Mouse (Mus musculus): ENCODE results near the gene Pak6. TPM values are rescaled to one million over a fixed set of nuclear protein-coding genes. Genes with fewer than 3 reads are reported as not detected.

Pak6 gene
- polyA plus RNA-seq, 1 experiment from 2014 or later: 1.5 TPM

- Histone ChIP-seq H3K4me1 (replicated peaks; ENCODE audit: control insufficient read depth, insufficient read depth, low read length) (no peaks in the 10 kb centered on the region), H3K36me3 (ENCODE audit: control insufficient read depth, insufficient read depth, low read length) (no peaks in the 10 kb centered on the region), H3K9me3 (ENCODE audit: control insufficient read depth, low read length) (no peaks in the 10 kb centered on the region), H3K27ac (ENCODE audit: low read depth, low read length) (no peak overlapping the region), H3K9ac (ENCODE audit: low read depth, low read length) (no peak overlapping the region), H3K4me2 (replicated peaks; ENCODE audit: low read depth, low read length) (no peak overlapping the region), H3K27me3 (ENCODE audit: control insufficient read depth, insufficient read depth, low read length) (peaks cover 19% of the 10 kb centered on the region), H3K4me3 (ENCODE audit: low read depth, low read length) (no peak overlapping the region)
- ATAC-seq (ENCODE audit: low FRiP score): no peak
- no peak for DNase-seq (ENCODE audit: low spot score)
- WGBS: 48% methylated on average over 8 of the region's 8 CpGs
Measured at GRCm38 (mm10) chr2:118682544-118683260, 19.6 kb downstream of the Pak6 start.

GRCm38 (mm10) chr2:118685088-118685487 is 22.0 kb downstream of the Pak6 start:
- ATAC-seq (ENCODE audit: low FRiP score) (no peak), DNase-seq (ENCODE audit: low spot score) (no peak)
- Histone ChIP-seq H3K4me2 (replicated peaks; ENCODE audit: low read depth, low read length) (no peak overlapping the region), H3K9me3 (ENCODE audit: control insufficient read depth, low read length) (no peaks in the 10 kb centered on the region), H3K4me1 (replicated peaks; ENCODE audit: control insufficient read depth, insufficient read depth, low read length) (no peaks in the 10 kb centered on the region), H3K9ac (ENCODE audit: low read depth, low read length) (no peak overlapping the region), H3K4me3 (ENCODE audit: low read depth, low read length) (no peak overlapping the region), H3K36me3 (ENCODE audit: control insufficient read depth, insufficient read depth, low read length) (no peaks in the 10 kb centered on the region), H3K27me3 (ENCODE audit: control insufficient read depth, insufficient read depth, low read length) (peaks cover 3% of the 10 kb centered on the region; the same call in 1 of the 2 replicates), H3K27ac (ENCODE audit: low read depth, low read length) (no peak overlapping the region)
- 88% methylated on average over 4 of the region's 4 CpGs for WGBS

GRCm38 (mm10) chr2:118686693-118687092 is 23.6 kb downstream of the Pak6 start:
- no peaks in the 10 kb centered on the region for H3K9me3 ChIP-seq (ENCODE audit: control insufficient read depth, low read length)
- no peak for ATAC-seq (ENCODE audit: low FRiP score)
- no peaks in the 10 kb centered on the region for H3K4me1 ChIP-seq (replicated peaks; ENCODE audit: control insufficient read depth, insufficient read depth, low read length)
- H3K4me3 ChIP-seq (ENCODE audit: low read depth, low read length): no peak overlapping the region
- H3K27me3 ChIP-seq (ENCODE audit: control insufficient read depth, insufficient read depth, low read length): peaks cover 3% of the 10 kb centered on the region; the same call in 1 of the 2 replicates
- DNase-seq (ENCODE audit: low spot score): no peak
- 74% methylated on average over 8 of the region's 8 CpGs for WGBS
- no peak overlapping the region for H3K9ac ChIP-seq (ENCODE audit: low read depth, low read length)
- no peak overlapping the region for H3K27ac ChIP-seq (ENCODE audit: low read depth, low read length)
- H3K36me3 ChIP-seq (ENCODE audit: control insufficient read depth, insufficient read depth, low read length): no peaks in the 10 kb centered on the region
- H3K4me2 ChIP-seq (replicated peaks; ENCODE audit: low read depth, low read length): no peak overlapping the region

GRCm38 (mm10) chr2:118687791-118688190 is 24.7 kb downstream of the Pak6 start:
- H3K9ac ChIP-seq (ENCODE audit: low read depth, low read length): no peak overlapping the region
- H3K4me2 ChIP-seq (replicated peaks; ENCODE audit: low read depth, low read length): no peak overlapping the region
- H3K36me3 ChIP-seq (ENCODE audit: control insufficient read depth, insufficient read depth, low read length): no peaks in the 10 kb centered on the region
- DNase-seq (ENCODE audit: low spot score) (no peak), ATAC-seq (ENCODE audit: low FRiP score) (no peak)
- H3K27me3 ChIP-seq (ENCODE audit: control insufficient read depth, insufficient read depth, low read length): peaks cover 3% of the 10 kb centered on the region; the same call in 1 of the 2 replicates
- no peak overlapping the region for H3K4me3 ChIP-seq (ENCODE audit: low read depth, low read length)
- no peaks in the 10 kb centered on the region for H3K9me3 ChIP-seq (ENCODE audit: control insufficient read depth, low read length)
- WGBS: 97% methylated on average over 3 of the region's 3 CpGs
- H3K4me1 ChIP-seq (replicated peaks; ENCODE audit: control insufficient read depth, insufficient read depth, low read length): no peaks in the 10 kb centered on the region
- H3K27ac ChIP-seq (ENCODE audit: low read depth, low read length): no peak overlapping the region

- no peak for DNase-seq (ENCODE audit: low spot score)
- Histone ChIP-seq H3K27ac (ENCODE audit: low read depth, low read length) (no peak overlapping the region), H3K36me3 (ENCODE audit: control insufficient read depth, insufficient read depth, low read length) (no peaks in the 10 kb centered on the region), H3K27me3 (ENCODE audit: control insufficient read depth, insufficient read depth, low read length) (peaks cover 3% of the 10 kb centered on the region; the same call in 1 of the 2 replicates), H3K4me2 (replicated peaks; ENCODE audit: low read depth, low read length) (no peak overlapping the region), H3K9ac (ENCODE audit: low read depth, low read length) (no peak overlapping the region), H3K4me1 (replicated peaks; ENCODE audit: control insufficient read depth, insufficient read depth, low read length) (no peaks in the 10 kb centered on the region), H3K9me3 (ENCODE audit: control insufficient read depth, low read length) (no peaks in the 10 kb centered on the region), H3K4me3 (ENCODE audit: low read depth, low read length) (no peak overlapping the region)
- no peak for ATAC-seq (ENCODE audit: low FRiP score)
- 84% methylated on average over 10 of the region's 10 CpGs for WGBS
Measured at GRCm38 (mm10) chr2:118689875-118690274, 26.8 kb downstream of the Pak6 start.

GRCm38 (mm10) chr2:118693370-118693966 is 30.4 kb downstream of the Pak6 start:
- Histone ChIP-seq H3K36me3 (ENCODE audit: control insufficient read depth, insufficient read depth, low read length) (no peaks in the 10 kb centered on the region), H3K4me2 (replicated peaks; ENCODE audit: low read depth, low read length) (no peak overlapping the region), H3K4me1 (replicated peaks; ENCODE audit: control insufficient read depth, insufficient read depth, low read length) (no peaks in the 10 kb centered on the region), H3K9ac (ENCODE audit: low read depth, low read length) (no peak overlapping the region), H3K27ac (ENCODE audit: low read depth, low read length) (no peak overlapping the region), H3K27me3 (ENCODE audit: control insufficient read depth, insufficient read depth, low read length) (peaks cover 15% of the 10 kb centered on the region), H3K4me3 (ENCODE audit: low read depth, low read length) (no peak overlapping the region), H3K9me3 (ENCODE audit: control insufficient read depth, low read length) (no peaks in the 10 kb centered on the region)
- ATAC-seq (ENCODE audit: low FRiP score) (no peak), DNase-seq (ENCODE audit: low spot score) (no peak)
- 85% methylated on average over 19 of the region's 19 CpGs for WGBS

- Histone ChIP-seq H3K4me1 (replicated peaks; ENCODE audit: control insufficient read depth, insufficient read depth, low read length) (peaks cover 5% of the 10 kb centered on the region), H3K27me3 (ENCODE audit: control insufficient read depth, insufficient read depth, low read length) (peaks cover 30% of the 10 kb centered on the region), H3K9ac (ENCODE audit: low read depth, low read length) (no peak overlapping the region), H3K9me3 (ENCODE audit: control insufficient read depth, low read length) (no peaks in the 10 kb centered on the region), H3K27ac (ENCODE audit: low read depth, low read length) (no peak overlapping the region), H3K4me3 (ENCODE audit: low read depth, low read length) (no peak overlapping the region), H3K36me3 (ENCODE audit: control insufficient read depth, insufficient read depth, low read length) (no peaks in the 10 kb centered on the region), H3K4me2 (replicated peaks; ENCODE audit: low read depth, low read length) (no peak overlapping the region)
- ATAC-seq (ENCODE audit: low FRiP score): no peak
- DNase-seq (ENCODE audit: low spot score): peak; percentile 82
- WGBS: 33% methylated on average over 11 of the region's 11 CpGs
Measured at GRCm38 (mm10) chr2:118695677-118696232, 32.7 kb downstream of the Pak6 start.

GRCm38 (mm10) chr2:118696451-118697308 is 33.6 kb downstream of the Pak6 start:
- H3K27me3 ChIP-seq (ENCODE audit: control insufficient read depth, insufficient read depth, low read length): peaks cover 40% of the 10 kb centered on the region
- WGBS: 49% methylated on average over 21 of the region's 21 CpGs

More at GRCm38 (mm10) chr2:118696451-118697308, 33.6 kb downstream of the Pak6 start:
- Histone ChIP-seq H3K4me1 (replicated peaks; ENCODE audit: control insufficient read depth, insufficient read depth, low read length) (peaks cover 6% of the 10 kb centered on the region), H3K36me3 (ENCODE audit: control insufficient read depth, insufficient read depth, low read length) (no peaks in the 10 kb centered on the region), H3K9ac (ENCODE audit: low read depth, low read length) (no peak overlapping the region), H3K27ac (ENCODE audit: low read depth, low read length) (no peak overlapping the region), H3K4me2 (replicated peaks; ENCODE audit: low read depth, low read length) (no peak overlapping the region), H3K4me3 (ENCODE audit: low read depth, low read length) (no peak overlapping the region), H3K9me3 (ENCODE audit: control insufficient read depth, low read length) (no peaks in the 10 kb centered on the region)
- ATAC-seq (ENCODE audit: low FRiP score): no peak
- no peak for DNase-seq (ENCODE audit: low spot score)

Measured in hindbrain, embryonic 11.5 days (tissue).